11 mouse cellular contexts compared by ENCODE assay signal in the genomic region with DNA sequence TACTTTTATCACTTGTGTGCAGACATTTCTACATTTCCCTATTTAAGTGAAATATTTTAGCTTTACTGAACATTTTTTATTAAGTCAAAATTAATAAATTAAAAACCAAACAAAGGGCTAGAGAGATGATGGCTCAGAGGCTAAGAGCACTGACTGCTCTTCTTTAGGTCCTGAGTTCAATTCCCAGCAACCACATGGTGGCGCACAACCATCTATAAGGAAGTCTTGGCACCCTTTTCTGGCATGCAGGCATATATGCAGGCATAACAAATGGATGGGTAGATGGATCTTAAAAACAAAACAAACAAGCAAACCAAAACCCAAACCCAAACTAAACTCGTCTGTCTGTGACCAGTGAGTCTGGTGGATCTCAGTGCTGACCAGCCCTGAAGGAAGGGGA. TPM values are rescaled to one million over a fixed set of nuclear protein-coding genes. Genes with fewer than 3 reads are reported as not detected.
A peak's percentile ranks its signal among the peaks of the same experiment; 100 is the strongest.
DNase-seq lines count a peak whose midpoint lies in the region; ATAC-seq and TF ChIP-seq lines count a peak whose summit lies in the region.
"Had no signal": no experiment of that assay in that cellular context is flagged by ENCODE, and none has a peak within 500 bp of the region (broad histone marks: within the 10 kb centered on the region; RNA-seq: fewer than 3 reads in every experiment).

No protein-coding gene starts in this region.

- POLR2A ChIA-PET in Patski (lab: Charles Lee) = no interaction called here

- peak; percentile 63 for TF ChIP-seq CTCF in Patski (IDR thresholded peaks at IDR 0.05)
- TF ChIP-seq CTCF in small intestine, adult 2 months (IDR thresholded peaks at IDR 0.05; ENCODE audit: extremely low read depth, insufficient read length, insufficient replicate concordance, low read depth, low read length) = peak; percentile 8; the same call in 1 of the 2 replicates

- H3K36me3 ChIP-seq in hindbrain, embryonic 14.5 days (replicated peaks; ENCODE audit: control insufficient read depth, insufficient read depth) = peaks cover 14% of the 10 kb centered on the region; the same call in 1 of the 2 replicates
- peaks cover 4% of the 10 kb centered on the region; the same call in 1 of the 2 replicates for H3K36me3 ChIP-seq in hindbrain, embryonic 11.5 days (ENCODE audit: control insufficient read depth, insufficient read depth, low read length)
- H3K36me3 ChIP-seq in midbrain, embryonic 14.5 days (ENCODE audit: control insufficient read depth, insufficient read depth, low read length) = peaks cover 8% of the 10 kb centered on the region
- peaks cover 15% of the 10 kb centered on the region for H3K36me3 ChIP-seq in midbrain, embryonic 13.5 days
- H3K36me3 ChIP-seq in small intestine, adult 2 months (ENCODE audit: control insufficient read depth, insufficient read depth, low read length) = peaks cover 26% of the 10 kb centered on the region

- H3K9me3 ChIP-seq in hindbrain, embryonic 14.5 days (ENCODE audit: control insufficient read depth, low read length) = no peaks in the 10 kb centered on the region
- no peaks in the 10 kb centered on the region for H3K9me3 ChIP-seq in hindbrain, embryonic 11.5 days (ENCODE audit: control insufficient read depth, low read length)
- no peaks in the 10 kb centered on the region for H3K9me3 ChIP-seq in midbrain, embryonic 14.5 days (ENCODE audit: control insufficient read depth, low read length)
- H3K9me3 ChIP-seq in midbrain, embryonic 13.5 days = no peaks in the 10 kb centered on the region
- H3K9me3 ChIP-seq: kidney, embryonic 15.5 days; limb, embryonic 10.5 days; neural tube, embryonic 13.5 days had no signal

- CTCF ChIA-PET in Patski (lab: Charles Lee) = interaction anchor here (0.6 to 4.2 kb wide), 14 partner anchors 8 to 268 kb away, joined by 3 to 28 read pairs (median 5); no protein-coding TSS in a partner anchor

- ATAC-seq in hindbrain, embryonic 14.5 days (ENCODE audit: low FRiP score) = no peak
- no peak for ATAC-seq in hindbrain, embryonic 11.5 days (ENCODE audit: low FRiP score)
- no peak for ATAC-seq in midbrain, embryonic 14.5 days (ENCODE audit: low FRiP score, low TSS enrichment)
- ATAC-seq in midbrain, embryonic 13.5 days = no peak
- no peak for ATAC-seq in Patski
- ATAC-seq in megakaryocyte-erythroid progenitor cell, adult 5-6 weeks (replicated peaks; ENCODE audit: low FRiP score, low TSS enrichment, poor library complexity, severe bottlenecking) = no peak

- DNase-seq in hindbrain, embryonic 14.5 days (ENCODE audit: low spot score) = peak; percentile 36
- DNase-seq in hindbrain, embryonic 11.5 days (ENCODE audit: low spot score) = no peak
- DNase-seq in midbrain, embryonic 14.5 days = peak; percentile 62
- no peak for DNase-seq in Patski (ENCODE audit: low read depth, low spot score)

- 55% methylated on average over 2 of the region's 2 CpGs for WGBS in hindbrain, embryonic 14.5 days
- 56% methylated on average over 2 of the region's 2 CpGs for WGBS in hindbrain, embryonic 11.5 days
- WGBS in midbrain, embryonic 14.5 days = 66% methylated on average over 2 of the region's 2 CpGs
- 61% methylated on average over 2 of the region's 2 CpGs for WGBS in midbrain, embryonic 13.5 days
- 66% methylated on average over 2 of the region's 2 CpGs for WGBS in small intestine, adult 2 months

- H3K9ac ChIP-seq in hindbrain, embryonic 14.5 days = no peak overlapping the region
- no peak overlapping the region for H3K9ac ChIP-seq in hindbrain, embryonic 11.5 days (ENCODE audit: low read depth, low read length)
- no peak overlapping the region for H3K9ac ChIP-seq in midbrain, embryonic 14.5 days (replicated peaks; ENCODE audit: low read length)
- H3K9ac ChIP-seq in midbrain, embryonic 13.5 days (replicated peaks) = no peak overlapping the region
- H3K9ac ChIP-seq: kidney, embryonic 15.5 days; neural tube, embryonic 13.5 days had no signal

- in situ Hi-C loops in Patski (cut with MboI; ENCODE audit: low pct_unique_long_range_greater_than_20kb) = loop anchor here (5.0 to 10.0 kb wide), 4 partner anchors 100 to 857 kb away; no protein-coding TSS in a partner anchor

- no peak overlapping the region for H3K4me3 ChIP-seq in hindbrain, embryonic 14.5 days (replicated peaks; ENCODE audit: low read length)
- no peak overlapping the region for H3K4me3 ChIP-seq in hindbrain, embryonic 11.5 days (ENCODE audit: low read depth, low read length)
- no peak overlapping the region for H3K4me3 ChIP-seq in midbrain, embryonic 14.5 days (replicated peaks; ENCODE audit: low read depth, low read length)
- no peak overlapping the region for H3K4me3 ChIP-seq in midbrain, embryonic 13.5 days (replicated peaks)
- no peak overlapping the region for H3K4me3 ChIP-seq in small intestine, adult 2 months (ENCODE audit: low read depth, low read length)
- H3K4me3 ChIP-seq: kidney, embryonic 15.5 days; limb, embryonic 10.5 days; neural tube, embryonic 13.5 days had no signal

- H3K27me3 ChIP-seq in hindbrain, embryonic 14.5 days (ENCODE audit: control insufficient read depth, insufficient read depth, low read length) = no peaks in the 10 kb centered on the region
- H3K27me3 ChIP-seq in hindbrain, embryonic 11.5 days (ENCODE audit: control insufficient read depth, insufficient read depth, low read length) = no peaks in the 10 kb centered on the region
- no peaks in the 10 kb centered on the region for H3K27me3 ChIP-seq in midbrain, embryonic 14.5 days (ENCODE audit: control insufficient read depth, insufficient read depth, low read length)
- H3K27me3 ChIP-seq in midbrain, embryonic 13.5 days = no peaks in the 10 kb centered on the region
- H3K27me3 ChIP-seq in Patski = no peaks in the 10 kb centered on the region
- H3K27me3 ChIP-seq in small intestine, adult 2 months (ENCODE audit: control insufficient read depth, insufficient read depth, low read length) = no peaks in the 10 kb centered on the region
- H3K27me3 ChIP-seq: kidney, embryonic 15.5 days; neural tube, embryonic 13.5 days had no signal

- H3K4me1 ChIP-seq in hindbrain, embryonic 14.5 days (replicated peaks; ENCODE audit: control insufficient read depth, insufficient read depth, low read length) = no peaks in the 10 kb centered on the region
- no peaks in the 10 kb centered on the region for H3K4me1 ChIP-seq in hindbrain, embryonic 11.5 days (replicated peaks; ENCODE audit: control insufficient read depth, insufficient read depth, low read length)
- no peaks in the 10 kb centered on the region for H3K4me1 ChIP-seq in midbrain, embryonic 14.5 days (ENCODE audit: control insufficient read depth, insufficient read depth, low read length)
- no peaks in the 10 kb centered on the region for H3K4me1 ChIP-seq in midbrain, embryonic 13.5 days (replicated peaks)
- H3K4me1 ChIP-seq in small intestine, adult 2 months (ENCODE audit: control insufficient read depth, insufficient read depth, insufficient read length, low read length) = no peaks in the 10 kb centered on the region

- H3K27ac ChIP-seq in hindbrain, embryonic 14.5 days = no peak overlapping the region
- no peak overlapping the region for H3K27ac ChIP-seq in hindbrain, embryonic 11.5 days (ENCODE audit: low read depth, low read length)
- H3K27ac ChIP-seq in midbrain, embryonic 14.5 days (replicated peaks; ENCODE audit: low read depth, low read length) = no peak overlapping the region
- H3K27ac ChIP-seq in midbrain, embryonic 13.5 days = no peak overlapping the region
- no peak overlapping the region for H3K27ac ChIP-seq in small intestine, adult 2 months (ENCODE audit: insufficient read depth, low read depth, low read length)
- H3K27ac ChIP-seq: kidney, embryonic 15.5 days; limb, embryonic 10.5 days; macrophage; neural tube, embryonic 13.5 days had no signal

- H3K4me2 ChIP-seq in hindbrain, embryonic 14.5 days (replicated peaks) = no peak overlapping the region
- H3K4me2 ChIP-seq in hindbrain, embryonic 11.5 days (replicated peaks; ENCODE audit: low read depth, low read length) = no peak overlapping the region
- H3K4me2 ChIP-seq in midbrain, embryonic 14.5 days (ENCODE audit: low read length) = no peak overlapping the region
- no peak overlapping the region for H3K4me2 ChIP-seq in midbrain, embryonic 13.5 days (replicated peaks)
- H3K4me2 ChIP-seq: kidney, embryonic 15.5 days; neural tube, embryonic 13.5 days had no signal

- no peak for TF ChIP-seq POLR2A in small intestine, adult 2 months (IDR thresholded peaks at IDR 0.05; ENCODE audit: low read depth, low read length)

RNA-seq across cellular contexts. Expression of a gene that starts 20.5 kb away (rescaled TPM):
- polyA plus RNA-seq in hindbrain, embryonic 14.5 days (2014; fragmentation: Nextera tagmentation; extraction: Ambion mirVana) = 58.4 and 60.7 TPM in 2 replicates
- polyA plus RNA-seq in hindbrain, embryonic 11.5 days (2014; fragmentation: Nextera tagmentation; extraction: Ambion mirVana) = 457 and 512 TPM in 2 replicates
- 61.6 and 103 TPM in 2 replicates for polyA plus RNA-seq in midbrain, embryonic 14.5 days (2014; fragmentation: Nextera tagmentation; extraction: Ambion mirVana)
- 210 and 259 TPM in 2 replicates for polyA plus RNA-seq in midbrain, embryonic 13.5 days (2015; fragmentation: Nextera tagmentation; extraction: Ambion mirVana)
- 65.4 TPM for polyA plus RNA-seq in Patski (2021)
- polyA plus RNA-seq in small intestine, adult 2 months (2012; rRNA removed) = 3.7 and 7.9 TPM in 2 replicates
- total RNA-seq in megakaryocyte-erythroid progenitor cell, adult 5-6 weeks (2014; fragmentation: Nextera tagmentation) = 452 and 588 TPM in 2 replicates
- 396 and 475 TPM in 2 replicates for total RNA-seq in megakaryocyte-erythroid progenitor cell, adult 5-6 weeks (2017)

RNA-seq across cellular contexts. Expression of a gene that starts 44.6 kb away (rescaled TPM):
- 29.9 and 35.4 TPM in 2 replicates for polyA plus RNA-seq in hindbrain, embryonic 14.5 days (2014; fragmentation: Nextera tagmentation; extraction: Ambion mirVana)
- polyA plus RNA-seq in hindbrain, embryonic 11.5 days (2014; fragmentation: Nextera tagmentation; extraction: Ambion mirVana) = 109 and 115 TPM in 2 replicates
- 41.6 and 52.2 TPM in 2 replicates for polyA plus RNA-seq in midbrain, embryonic 14.5 days (2014; fragmentation: Nextera tagmentation; extraction: Ambion mirVana)
- 61.5 and 76.2 TPM in 2 replicates for polyA plus RNA-seq in midbrain, embryonic 13.5 days (2015; fragmentation: Nextera tagmentation; extraction: Ambion mirVana)
- polyA plus RNA-seq in Patski (2021) = 32.3 TPM
- 12.2 and 17.9 TPM in 2 replicates for polyA plus RNA-seq in small intestine, adult 2 months (2012; rRNA removed)
- 18.0 and 22.8 TPM in 2 replicates for total RNA-seq in megakaryocyte-erythroid progenitor cell, adult 5-6 weeks (2014; fragmentation: Nextera tagmentation)
- 83.8 and 89.2 TPM in 2 replicates for total RNA-seq in megakaryocyte-erythroid progenitor cell, adult 5-6 weeks (2017)

Comparison
In these comparisons a context has a peak if more than half of its experiments do, and no peak if none do; other contexts are left out.
1. DNase-seq: peak in hindbrain, embryonic 14.5 days (single experiment) and midbrain, embryonic 14.5 days (single experiment); none in hindbrain, embryonic 11.5 days (single experiment) and Patski (single experiment).